Mouse (Mus musculus): ENCODE data around the gene Fam206a.

Fam206a gene

DNA sequence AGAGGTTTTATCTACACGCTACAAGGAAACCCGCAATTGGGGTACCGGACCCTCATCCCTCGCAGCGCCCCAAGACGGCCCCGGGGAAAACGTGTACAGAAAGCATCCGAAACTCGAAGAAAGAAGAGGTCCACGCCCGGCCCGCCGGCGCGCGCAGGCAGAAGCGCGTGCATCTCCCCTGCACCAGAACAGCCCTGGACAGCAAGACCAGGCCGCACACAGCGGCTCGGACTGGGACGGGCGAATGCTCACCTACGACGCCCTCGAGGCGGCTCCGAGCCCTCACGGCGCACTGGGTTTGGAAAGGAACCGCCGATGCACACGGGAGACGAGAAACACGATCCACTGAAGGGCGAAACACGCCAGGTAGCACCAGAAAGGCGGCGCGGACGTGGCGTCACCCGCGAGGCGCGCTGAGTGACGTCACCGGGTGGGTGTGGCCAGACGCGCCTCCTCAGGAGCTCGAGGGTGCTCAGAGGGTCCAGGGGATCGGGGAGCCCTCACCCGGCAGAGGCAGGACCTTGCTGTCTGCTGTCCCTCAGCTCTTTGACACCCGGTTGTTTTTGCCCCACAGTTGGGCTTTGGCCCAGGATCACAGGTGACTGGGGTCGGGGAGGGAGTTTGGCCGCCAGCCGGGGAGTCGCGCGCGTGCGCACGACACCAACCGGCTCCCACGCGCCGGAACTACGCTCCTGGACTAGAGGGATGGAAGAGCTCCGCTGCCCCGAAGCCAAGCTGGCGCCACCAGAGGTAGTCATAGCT is at the start of gene Fam206a, which contains the start of gene Elp1:
Gene Fam206a (plus strand): TSS at position 439 of the 762 bp plus-strand sequence.
Gene Elp1 (minus strand): TSS at position 425 of the 762 bp plus-strand sequence.
- TF ChIP-seq GATA4 (IDR thresholded peaks at IDR 0.05; ENCODE audit: insufficient replicate concordance, low read length) = peak; percentile 23; the same call in 1 of the 2 replicates

DNA sequence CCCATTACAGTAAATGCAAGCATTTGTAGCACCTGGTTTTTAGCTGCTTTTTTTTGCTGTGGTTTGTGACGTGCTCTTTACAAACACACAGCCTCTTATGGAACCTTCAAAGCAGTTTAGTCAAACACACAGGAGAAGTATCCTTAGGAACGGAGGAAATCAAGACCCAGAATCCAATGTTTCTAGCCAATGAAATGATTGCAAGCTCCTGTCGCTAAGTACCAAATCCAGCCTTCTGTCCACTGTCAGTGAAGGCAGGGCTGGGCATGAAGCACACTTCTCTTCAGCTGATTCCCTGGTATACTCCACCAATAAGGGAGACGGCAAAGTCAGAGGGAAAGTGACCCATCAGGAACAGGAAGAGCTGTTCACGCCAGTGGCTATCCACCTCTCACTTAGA is 46.1 kb upstream of the Fam206a start:
- no peak for TF ChIP-seq GATA4 (IDR thresholded peaks at IDR 0.05; ENCODE audit: insufficient replicate concordance, low read length)

DNA sequence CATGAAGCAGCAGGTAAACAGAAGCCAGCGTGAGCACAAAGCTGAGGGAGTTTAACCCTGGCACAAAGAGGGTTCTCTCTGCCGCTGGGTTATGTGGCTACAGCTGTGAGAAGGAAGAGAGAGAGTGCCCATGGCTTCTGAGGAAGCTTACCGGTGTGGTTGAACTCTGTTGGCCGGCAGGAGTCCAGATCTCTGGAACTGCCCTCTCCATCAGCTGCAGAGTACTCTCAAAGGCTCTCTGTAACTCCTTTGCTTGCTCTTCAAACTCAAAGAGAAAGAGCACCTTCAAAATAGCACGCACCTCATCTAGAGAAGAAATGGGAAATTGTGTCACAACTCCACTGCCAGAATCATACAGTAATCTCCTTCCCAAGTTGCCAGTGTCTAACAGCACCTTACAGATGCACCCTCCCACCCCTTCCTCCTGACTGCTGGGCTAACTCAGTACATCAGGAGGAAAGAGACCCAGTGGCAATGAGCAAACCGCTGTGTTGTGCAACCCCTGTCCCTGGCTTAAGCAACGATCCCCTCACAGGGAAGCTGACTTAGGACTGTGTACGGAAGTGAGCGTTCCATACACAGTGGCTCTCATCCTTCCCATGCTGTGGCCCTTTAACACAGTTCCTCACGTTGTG is 45.1 kb upstream of the Fam206a start:
- no peak for TF ChIP-seq GATA4 (IDR thresholded peaks at IDR 0.05; ENCODE audit: insufficient replicate concordance, low read length)

DNA sequence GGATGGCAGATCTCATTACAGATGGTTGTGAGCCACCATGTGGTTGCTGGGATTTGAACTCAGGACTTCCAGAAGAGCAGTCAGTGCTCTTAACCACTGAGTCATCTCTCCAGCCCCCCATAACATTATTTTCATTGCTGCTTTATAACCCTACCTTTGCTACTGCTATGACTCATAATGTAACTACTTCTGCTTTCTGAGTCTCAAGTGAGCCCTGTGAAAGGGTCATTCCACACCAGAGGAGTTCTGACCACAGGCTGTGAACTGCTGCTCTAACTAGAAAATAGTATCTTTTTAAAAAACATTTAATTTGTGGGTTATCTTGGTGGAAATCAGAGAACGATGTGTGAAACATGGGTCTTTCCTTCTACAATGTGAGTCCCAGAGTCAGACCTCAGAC is 44.5 kb upstream of the Fam206a start:
- TF ChIP-seq GATA4 (IDR thresholded peaks at IDR 0.05; ENCODE audit: insufficient replicate concordance, low read length) = no peak

DNA sequence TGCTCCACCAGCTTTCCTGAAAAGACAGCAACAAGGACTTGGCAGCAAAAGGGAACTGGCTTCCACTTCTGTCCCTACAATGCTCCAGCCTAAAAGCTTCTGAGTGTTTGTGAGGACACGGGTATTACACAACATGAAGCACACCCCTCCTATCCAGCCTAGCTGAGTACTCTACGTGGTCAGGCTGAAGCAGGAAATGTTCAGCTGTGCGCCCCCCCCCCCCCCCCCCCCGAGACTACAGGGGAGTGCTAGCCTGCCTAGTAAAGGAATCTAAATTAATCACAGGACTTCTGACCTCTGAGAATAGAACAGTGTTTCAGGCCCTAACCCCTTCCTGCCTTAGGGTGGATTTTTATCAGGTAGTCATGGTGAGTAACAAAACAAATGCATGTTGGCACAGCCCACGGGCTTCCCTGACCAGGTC is 34.3 kb upstream of the Fam206a start:
- TF ChIP-seq GATA4 (IDR thresholded peaks at IDR 0.05; ENCODE audit: insufficient replicate concordance, low read length) = no peak

DNA sequence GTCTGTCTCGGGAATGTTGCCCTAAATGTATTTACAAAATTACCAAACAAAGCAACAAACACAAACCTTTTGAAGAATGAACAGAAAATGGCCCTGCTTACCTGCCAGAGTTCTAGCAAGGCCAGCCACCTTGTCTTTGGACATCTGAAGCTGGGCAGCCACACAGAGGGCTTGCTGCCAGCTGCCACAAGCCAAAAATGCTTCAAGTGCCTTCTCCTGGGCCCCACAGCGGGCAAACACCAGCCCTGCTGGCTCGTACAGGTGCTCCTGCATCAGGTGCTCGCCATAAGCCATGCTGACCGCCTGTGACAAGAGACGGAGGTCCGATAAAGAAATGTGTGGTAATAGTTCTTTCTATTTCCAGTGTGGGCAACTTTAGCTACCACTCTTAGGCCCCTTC is 33.2 kb upstream of the Fam206a start:
- no peak for TF ChIP-seq GATA4 (IDR thresholded peaks at IDR 0.05; ENCODE audit: insufficient replicate concordance, low read length)

DNA sequence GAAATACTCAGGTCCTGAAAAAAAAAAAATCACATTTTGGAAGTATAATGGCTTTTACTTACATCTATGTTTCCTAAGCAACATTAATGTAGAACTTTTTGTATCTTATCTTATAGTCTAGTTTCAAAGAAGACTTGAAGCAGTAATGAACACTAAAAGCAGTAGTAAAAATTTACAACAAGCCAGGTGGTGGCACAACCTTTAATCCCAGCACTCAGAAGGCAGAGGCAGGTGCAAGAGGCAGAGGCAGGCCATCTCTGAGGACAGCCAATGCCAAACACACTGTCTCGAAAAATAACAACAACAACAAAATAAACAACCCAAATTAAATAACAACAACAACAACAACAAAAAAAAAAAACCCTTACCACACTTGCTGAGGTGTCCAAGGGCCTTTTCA is 31.1 kb upstream of the Fam206a start:
- no peak for TF ChIP-seq GATA4 (IDR thresholded peaks at IDR 0.05; ENCODE audit: insufficient replicate concordance, low read length)

DNA sequence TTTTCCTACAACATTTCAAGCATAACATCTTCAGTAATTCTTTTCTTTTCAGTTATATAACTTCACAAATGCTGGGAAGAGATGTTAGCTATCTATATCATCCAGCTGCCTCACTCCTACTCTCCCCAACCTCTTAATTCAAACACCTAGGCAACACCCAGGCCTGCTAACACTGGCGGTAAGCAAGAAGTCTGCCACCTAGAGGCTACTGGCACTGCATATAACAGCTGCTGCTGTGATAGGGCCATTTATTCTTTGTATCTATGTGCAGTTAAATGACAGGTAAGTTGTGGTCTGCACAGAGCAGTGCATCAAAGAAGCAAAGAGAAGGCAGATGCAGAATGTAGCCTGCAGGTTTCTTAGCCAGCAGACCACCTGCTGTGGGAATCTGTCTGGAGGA is 10.8 kb upstream of the Fam206a start:
- no peak for TF ChIP-seq GATA4 (IDR thresholded peaks at IDR 0.05; ENCODE audit: insufficient replicate concordance, low read length)

DNA sequence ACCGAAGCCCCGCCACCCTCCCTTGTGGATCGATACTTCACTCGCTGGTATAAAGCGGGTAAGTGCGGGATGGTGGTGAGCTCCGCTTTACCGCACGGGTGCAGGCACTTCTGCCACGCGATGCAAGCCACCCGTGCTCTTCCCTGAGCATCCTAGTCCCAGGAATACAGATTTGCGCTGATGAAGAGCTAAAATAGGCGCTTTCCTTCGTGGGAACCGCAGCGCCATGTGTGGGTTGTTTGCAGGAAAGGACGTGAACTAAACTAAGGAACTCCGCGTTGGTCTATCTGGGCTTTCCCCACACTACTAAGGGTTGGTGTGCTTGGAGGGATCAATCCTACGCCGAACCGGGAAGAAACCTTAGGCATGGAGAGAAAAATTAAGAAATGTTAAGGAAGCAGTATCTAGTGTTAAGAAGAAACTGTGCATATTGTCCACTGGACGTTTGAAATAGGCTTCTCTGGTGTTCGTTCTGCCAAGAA is 565 bp downstream of the Fam206a start:
- no peak for TF ChIP-seq GATA4 (IDR thresholded peaks at IDR 0.05; ENCODE audit: insufficient replicate concordance, low read length)

DNA sequence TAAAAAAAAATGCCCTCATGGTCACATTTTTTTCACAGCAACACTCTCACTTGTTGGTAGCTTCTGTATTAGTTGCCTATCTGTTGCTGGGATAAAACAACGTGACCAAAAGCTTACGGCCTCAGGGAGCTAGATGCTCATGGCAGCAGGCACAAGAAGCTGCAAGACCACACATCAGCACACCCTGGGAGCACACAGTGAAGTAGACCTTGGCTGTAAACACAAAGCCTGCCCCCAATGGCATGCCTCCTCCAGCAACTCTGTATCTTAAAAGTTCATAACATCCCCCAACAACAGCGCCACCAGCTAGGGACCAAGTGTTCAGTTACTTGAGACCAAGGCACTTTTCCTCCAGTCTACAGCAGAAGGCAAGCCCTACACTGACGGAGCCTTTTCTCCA is 6.9 kb downstream of the Fam206a start:
- no peak for TF ChIP-seq GATA4 (IDR thresholded peaks at IDR 0.05; ENCODE audit: insufficient replicate concordance, low read length)

DNA sequence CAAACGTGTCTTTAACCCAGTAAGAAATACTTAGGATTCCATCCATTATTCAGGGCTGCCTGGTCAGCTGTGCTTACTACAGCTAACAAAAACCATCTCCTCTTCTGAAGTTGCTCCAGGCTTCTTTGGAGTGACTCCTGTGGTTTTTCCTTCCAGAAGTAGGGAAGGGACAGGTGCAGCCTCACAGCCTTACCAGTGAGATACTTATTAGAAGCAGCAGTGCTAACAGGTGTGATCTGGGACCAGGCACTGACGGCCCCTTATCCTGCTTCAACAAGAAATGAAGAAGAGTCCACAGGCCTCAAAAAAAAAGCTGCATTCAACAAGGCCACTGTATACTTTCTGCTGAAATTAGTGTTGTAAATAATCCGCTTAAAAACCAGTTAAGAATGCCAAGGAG is 9.5 kb downstream of the Fam206a start:
- TF ChIP-seq GATA4 (IDR thresholded peaks at IDR 0.05; ENCODE audit: insufficient replicate concordance, low read length) = no peak

DNA sequence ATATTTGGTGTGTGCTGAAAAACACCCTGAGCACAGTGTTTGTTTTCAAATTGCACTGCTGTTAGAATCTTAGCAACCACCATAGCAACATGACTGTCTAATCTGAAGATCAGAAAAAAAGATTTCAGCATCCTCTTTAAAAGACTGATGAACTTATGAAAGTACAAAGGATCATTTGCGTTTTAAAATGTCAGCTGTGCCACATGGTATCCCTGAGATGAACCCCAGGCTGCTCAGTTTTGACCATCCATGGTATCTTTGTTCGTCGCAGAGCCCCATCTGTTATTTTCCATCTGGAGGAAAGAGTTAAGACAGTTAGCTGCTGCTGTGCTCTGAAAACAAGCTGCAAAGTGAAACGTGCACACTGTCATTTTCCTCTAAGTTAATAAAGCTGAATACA is 10.0 kb downstream of the Fam206a start:
- TF ChIP-seq GATA4 (IDR thresholded peaks at IDR 0.05; ENCODE audit: insufficient replicate concordance, low read length) = no peak

DNA sequence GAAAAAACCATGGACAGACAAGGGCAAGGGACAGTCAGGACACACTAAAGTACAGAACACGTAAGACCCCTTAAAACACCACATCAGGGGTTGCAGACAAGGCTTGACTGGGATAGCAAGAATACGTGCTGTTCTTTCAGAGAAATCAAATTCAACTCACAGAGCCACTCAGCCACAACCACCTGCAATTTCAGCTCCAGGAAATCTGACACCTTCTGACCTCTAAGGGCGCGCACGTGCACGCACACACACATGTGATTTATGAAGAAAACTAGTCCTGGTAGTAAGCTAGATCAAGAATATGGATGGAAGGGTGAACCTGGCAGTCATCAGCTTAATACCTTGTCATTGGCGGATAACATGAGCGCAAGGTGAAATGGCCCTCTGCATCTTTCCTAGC is 13.0 kb downstream of the Fam206a start:
- no peak for TF ChIP-seq GATA4 (IDR thresholded peaks at IDR 0.05; ENCODE audit: insufficient replicate concordance, low read length)

DNA sequence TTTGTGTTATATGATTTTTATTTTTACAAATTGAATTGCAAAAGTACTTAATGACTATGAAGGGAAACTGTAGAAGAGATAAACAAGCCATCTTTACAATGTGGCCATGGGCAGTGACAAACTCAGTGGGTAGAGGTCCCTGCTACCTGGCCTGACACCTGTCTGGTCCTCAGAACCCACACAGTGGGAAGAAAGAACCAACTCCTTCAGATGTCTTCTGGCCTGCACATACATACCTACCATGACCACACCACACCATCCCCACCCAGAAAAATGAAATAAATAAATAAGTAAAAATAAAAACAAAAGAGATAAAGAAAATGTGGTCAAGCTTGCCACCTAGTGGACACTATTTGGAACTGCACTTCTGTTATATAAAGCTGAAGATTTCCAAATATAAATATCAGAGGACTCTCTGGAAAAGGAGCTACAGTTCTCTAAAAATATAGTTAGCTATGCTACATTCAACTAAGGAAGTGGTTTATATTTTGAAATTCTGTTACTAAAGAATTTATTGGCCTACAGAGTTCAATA is 17.9 kb downstream of the Fam206a start:
- TF ChIP-seq GATA4 (IDR thresholded peaks at IDR 0.05; ENCODE audit: insufficient replicate concordance, low read length) = no peak

DNA sequence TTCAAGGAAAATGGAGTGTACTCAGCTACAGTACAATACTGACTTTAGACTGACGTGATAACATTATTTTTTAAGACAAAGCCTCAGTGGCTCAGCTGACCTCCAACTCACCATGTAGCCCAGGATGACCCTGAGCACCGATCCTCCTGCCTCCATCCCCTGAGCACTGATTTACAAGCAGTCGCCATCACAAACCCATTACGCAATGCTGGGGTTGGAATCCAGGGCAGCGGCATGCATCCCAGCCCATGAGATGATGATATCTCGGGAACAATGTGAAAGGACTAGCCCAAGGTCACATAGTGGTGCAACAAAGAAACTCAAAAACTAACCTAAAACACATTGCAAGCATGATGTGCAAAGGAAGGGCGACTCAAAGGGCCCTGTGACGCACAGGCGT is 22.1 kb downstream of the Fam206a start:
- no peak for TF ChIP-seq GATA4 (IDR thresholded peaks at IDR 0.05; ENCODE audit: insufficient replicate concordance, low read length)

DNA sequence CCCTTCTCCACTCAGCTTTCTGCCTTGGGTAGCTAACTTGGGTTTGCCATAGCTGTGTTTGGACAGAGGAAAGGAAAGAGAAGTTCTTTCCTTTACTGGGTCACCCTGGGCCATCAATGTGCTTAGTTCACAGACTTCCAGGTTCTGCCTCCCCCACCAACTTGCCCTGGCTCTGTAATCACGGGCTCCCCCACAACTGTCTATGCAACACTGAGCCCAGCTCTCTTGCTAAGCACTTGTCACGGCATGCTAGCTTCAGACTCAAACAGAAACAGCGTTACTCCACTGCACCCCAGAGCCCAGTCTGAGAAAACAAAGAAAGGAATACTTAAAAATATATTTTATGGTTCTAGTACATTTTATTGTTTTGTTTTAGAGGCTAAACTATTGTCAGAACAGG is 26.8 kb downstream of the Fam206a start:
- no peak for TF ChIP-seq GATA4 (IDR thresholded peaks at IDR 0.05; ENCODE audit: insufficient replicate concordance, low read length)

Measured in liver, adult (tissue).